Mouse (Mus musculus) E14TG2a.4 (cell line): ENCODE data around the gene Ttll1.

Source experiments
- H3K27me3 ChIP-seq: 2 replicates; pipeline ENCODE4 v1.6.1; 2014; ENCODE audit warnings: low read length, control low read depth; ENCODE audit not compliant: insufficient read depth
- H3K36me3 ChIP-seq: 2 replicates; pipeline ENCODE4 v1.6.1; 2014; ENCODE audit warnings: low read length, control low read depth; ENCODE audit not compliant: insufficient read depth
- H3K4me1 ChIP-seq: replicated peaks from 2 replicates; pipeline ENCODE4 v1.6.1; 2014; ENCODE audit warnings: low read depth, low read length, control low read depth
- H3K4me3 ChIP-seq: replicated peaks from 2 replicates; pipeline ENCODE4 v1.5.1; 2014; ENCODE audit warnings: mild to moderate bottlenecking, low read length
- H3K9me3 ChIP-seq: 2 replicates; pipeline ENCODE4 v1.6.1; 2014; ENCODE audit warnings: low read length, control low read depth
- CTCF ChIP-seq: conservative IDR thresholded peaks from 2 replicates; pipeline ENCODE4 v1.5.1; 2014; ENCODE audit warnings: low read length
- NANOG ChIP-seq: IDR thresholded peaks from 2 replicates; pipeline ENCODE4 v1.6.1; 2014; ENCODE audit warnings: borderline replicate concordance, low read length, mixed read lengths
- POU5F1 ChIP-seq: IDR thresholded peaks from 2 replicates; pipeline ENCODE4 v1.6.1; 2014; ENCODE audit warnings: low read length, borderline replicate concordance

Gene Ttll1

GRCm38 (mm10) chr15:83510805-83511405 lies at the start of gene Ttll1:
Ttll1 (minus strand) TSS chr15:83510893.
- TF ChIP-seq NANOG (no peak), POU5F1 (no peak), CTCF (no peak)
- peaks cover 16% of the 10 kb centered on the region for H3K4me1 ChIP-seq
- H3K9me3 ChIP-seq = no peaks in the 10 kb centered on the region
- H3K27me3 ChIP-seq = no peaks in the 10 kb centered on the region; the same call in 1 of the 2 replicates
- H3K4me3 ChIP-seq = peak within 1 kb of the TSS; percentile 86
- H3K36me3 ChIP-seq = no peaks in the 10 kb centered on the region

GRCm38 (mm10) chr15:83555161-83555974 lies 44.7 kb upstream of the Ttll1 start:
- TF ChIP-seq POU5F1 (no peak), NANOG (no peak), CTCF (no peak)
- peaks cover 14% of the 10 kb centered on the region for H3K4me1 ChIP-seq
- no peaks in the 10 kb centered on the region for H3K9me3 ChIP-seq
- H3K4me3 ChIP-seq = peak overlapping the region; percentile 90
- H3K27me3 ChIP-seq = no peaks in the 10 kb centered on the region
- peaks cover 31% of the 10 kb centered on the region for H3K36me3 ChIP-seq

DNA sequence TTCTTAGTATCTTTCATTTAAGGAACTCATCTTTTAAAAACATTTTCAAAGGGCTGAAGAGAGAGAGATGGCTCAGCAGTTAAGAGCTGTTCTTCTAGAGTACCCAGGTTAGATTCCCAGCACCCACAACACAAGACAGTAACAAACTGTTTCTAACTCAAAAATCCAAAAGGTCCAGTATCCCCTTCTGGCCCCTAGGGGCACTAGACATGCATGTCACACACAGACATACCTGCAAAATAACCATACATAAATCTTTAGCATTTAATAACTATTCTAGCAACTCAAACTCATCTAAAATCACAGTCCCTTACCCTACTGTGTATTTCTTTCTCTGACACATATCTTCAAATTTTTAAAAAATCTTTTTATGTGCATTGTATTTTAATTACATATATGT lies 43.1 kb upstream of the Ttll1 start:
- Histone ChIP-seq H3K9me3 (no peaks in the 10 kb centered on the region), H3K27me3 (no peaks in the 10 kb centered on the region), H3K4me3 (no peak overlapping the region), H3K36me3 (peaks cover 46% of the 10 kb centered on the region), H3K4me1 (peaks cover 14% of the 10 kb centered on the region)
- TF ChIP-seq NANOG (no peak), CTCF (peak; percentile 44), POU5F1 (no peak)

- Histone ChIP-seq H3K9me3 (no peaks in the 10 kb centered on the region), H3K4me3 (no peak overlapping the region), H3K36me3 (peaks cover 83% of the 10 kb centered on the region), H3K4me1 (peaks cover 31% of the 10 kb centered on the region), H3K27me3 (no peaks in the 10 kb centered on the region)
- TF ChIP-seq CTCF = no peak
- TF ChIP-seq NANOG = no peak
- no peak for TF ChIP-seq POU5F1
Measured at GRCm38 (mm10) chr15:83550137-83550536, 39.4 kb upstream of the Ttll1 start.

DNA sequence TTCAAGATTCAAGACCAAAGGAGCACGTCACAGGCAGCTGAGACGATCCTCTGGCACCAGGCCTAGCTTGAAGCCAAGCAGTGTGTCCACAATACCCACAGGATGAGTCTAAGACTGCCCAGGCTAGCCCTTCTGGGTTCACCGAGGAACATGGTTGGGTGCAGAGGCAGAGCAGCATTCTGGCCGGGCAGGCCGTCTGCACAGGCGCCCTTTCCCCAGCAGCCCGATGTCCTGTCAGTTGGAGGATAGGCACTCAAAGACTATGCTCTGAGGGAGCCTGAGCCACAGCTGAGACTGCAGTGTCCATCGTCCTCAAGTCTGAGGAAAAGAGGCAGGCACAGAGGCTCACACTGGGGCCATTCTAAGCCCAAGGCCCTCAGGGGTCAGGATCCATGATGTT lies 36.5 kb upstream of the Ttll1 start:
- Histone ChIP-seq H3K9me3 (no peaks in the 10 kb centered on the region), H3K4me1 (peaks cover 33% of the 10 kb centered on the region), H3K36me3 (peaks cover 75% of the 10 kb centered on the region), H3K4me3 (no peak overlapping the region), H3K27me3 (no peaks in the 10 kb centered on the region)
- no peak for TF ChIP-seq NANOG
- no peak for TF ChIP-seq CTCF

DNA sequence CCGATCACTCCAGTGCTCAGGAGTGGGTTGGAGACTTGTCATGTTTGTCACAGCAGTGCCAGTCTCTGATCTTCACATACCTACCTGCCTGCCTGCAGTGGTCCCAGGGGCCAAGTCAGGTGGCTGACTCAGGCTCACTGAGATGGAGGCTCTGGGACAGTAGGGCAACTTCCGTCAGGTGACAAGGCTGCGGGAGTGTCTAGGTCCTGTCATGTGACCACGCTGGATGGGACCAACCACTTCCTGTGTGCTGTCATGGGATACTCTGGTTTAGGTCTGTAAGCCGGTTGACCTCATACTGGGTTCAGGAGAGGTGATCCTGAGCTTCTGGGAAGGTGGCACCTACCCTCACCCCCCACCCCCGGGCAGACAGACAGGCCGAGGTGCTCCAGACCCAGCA lies 35.3 kb upstream of the Ttll1 start:
- Histone ChIP-seq H3K4me3 (0 out of 2 replicates have a peak overlapping the region, but pooled peaks have one; percentile 10), H3K9me3 (no peaks in the 10 kb centered on the region), H3K27me3 (no peaks in the 10 kb centered on the region), H3K36me3 (peaks cover 66% of the 10 kb centered on the region), H3K4me1 (peaks cover 38% of the 10 kb centered on the region)
- no peak for TF ChIP-seq POU5F1

DNA sequence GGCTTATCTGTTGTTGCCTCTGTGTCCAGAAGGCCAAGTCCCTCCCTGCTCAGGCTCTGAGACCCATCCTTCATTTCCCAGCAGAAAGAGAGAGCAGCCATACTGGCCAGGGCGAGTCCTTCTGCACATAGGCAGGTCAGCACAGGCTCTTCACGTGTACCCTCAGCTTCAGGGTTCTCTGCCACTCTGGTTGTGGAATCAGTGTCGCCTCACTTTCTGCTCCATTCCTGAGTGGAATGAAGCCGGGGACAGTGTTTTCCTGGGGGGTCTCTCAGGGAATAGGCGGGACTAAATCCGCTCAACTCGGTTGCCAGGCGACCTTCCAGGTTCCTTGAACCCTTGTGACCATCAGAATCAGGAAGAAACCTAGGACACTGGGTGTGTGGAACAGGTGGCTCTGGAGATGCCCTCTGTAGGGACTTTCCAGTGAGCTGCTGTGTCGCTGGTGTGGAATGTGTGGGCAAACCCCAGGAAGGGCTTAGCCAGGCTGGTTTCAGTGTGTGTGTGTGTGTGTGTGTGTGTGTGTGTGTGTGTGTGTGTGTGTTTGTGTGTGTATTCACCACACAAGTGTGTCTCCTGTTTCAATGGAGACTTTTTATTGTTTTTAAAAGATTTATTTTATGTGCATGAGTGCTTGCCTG lies 31.1 kb upstream of the Ttll1 start:
- TF ChIP-seq CTCF = no peak
- no peak for TF ChIP-seq POU5F1
- TF ChIP-seq NANOG = no peak
- Histone ChIP-seq H3K27me3 (no peaks in the 10 kb centered on the region), H3K4me1 (peaks cover 51% of the 10 kb centered on the region)

DNA sequence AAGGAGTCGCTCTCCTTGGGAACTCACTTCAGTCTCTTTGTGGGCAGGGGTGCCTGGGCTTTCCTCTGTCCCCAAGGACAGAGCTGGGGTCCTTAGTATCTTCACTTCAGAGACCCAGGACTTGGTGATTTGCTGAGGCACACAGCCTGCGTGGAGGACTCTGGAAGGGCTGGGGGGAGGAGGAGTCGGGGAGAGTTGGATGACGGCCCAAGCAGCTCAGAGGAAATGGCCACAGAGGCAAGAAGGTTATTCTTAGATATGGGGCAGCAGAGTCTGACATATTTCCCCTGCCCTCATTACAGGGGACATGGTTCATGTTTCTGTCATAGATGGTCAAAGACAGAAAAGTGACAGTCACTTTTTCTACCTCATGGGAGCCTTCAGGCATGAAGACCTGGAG lies 29.2 kb upstream of the Ttll1 start:
- TF ChIP-seq CTCF (no peak), POU5F1 (no peak)
- H3K4me3 ChIP-seq = no peak overlapping the region

More for the DNA sequence above, 31.1 kb upstream of the Ttll1 start:
- Histone ChIP-seq H3K36me3 (peaks cover 23% of the 10 kb centered on the region), H3K4me3 (no peak overlapping the region), H3K9me3 (no peaks in the 10 kb centered on the region)

More for the DNA sequence above, 29.2 kb upstream of the Ttll1 start:
- Histone ChIP-seq H3K9me3 (no peaks in the 10 kb centered on the region), H3K27me3 (no peaks in the 10 kb centered on the region), H3K36me3 (peaks cover 5% of the 10 kb centered on the region), H3K4me1 (peaks cover 51% of the 10 kb centered on the region)
